ENCODE assay signal across 8 mouse cellular contexts in the genomic region with DNA sequence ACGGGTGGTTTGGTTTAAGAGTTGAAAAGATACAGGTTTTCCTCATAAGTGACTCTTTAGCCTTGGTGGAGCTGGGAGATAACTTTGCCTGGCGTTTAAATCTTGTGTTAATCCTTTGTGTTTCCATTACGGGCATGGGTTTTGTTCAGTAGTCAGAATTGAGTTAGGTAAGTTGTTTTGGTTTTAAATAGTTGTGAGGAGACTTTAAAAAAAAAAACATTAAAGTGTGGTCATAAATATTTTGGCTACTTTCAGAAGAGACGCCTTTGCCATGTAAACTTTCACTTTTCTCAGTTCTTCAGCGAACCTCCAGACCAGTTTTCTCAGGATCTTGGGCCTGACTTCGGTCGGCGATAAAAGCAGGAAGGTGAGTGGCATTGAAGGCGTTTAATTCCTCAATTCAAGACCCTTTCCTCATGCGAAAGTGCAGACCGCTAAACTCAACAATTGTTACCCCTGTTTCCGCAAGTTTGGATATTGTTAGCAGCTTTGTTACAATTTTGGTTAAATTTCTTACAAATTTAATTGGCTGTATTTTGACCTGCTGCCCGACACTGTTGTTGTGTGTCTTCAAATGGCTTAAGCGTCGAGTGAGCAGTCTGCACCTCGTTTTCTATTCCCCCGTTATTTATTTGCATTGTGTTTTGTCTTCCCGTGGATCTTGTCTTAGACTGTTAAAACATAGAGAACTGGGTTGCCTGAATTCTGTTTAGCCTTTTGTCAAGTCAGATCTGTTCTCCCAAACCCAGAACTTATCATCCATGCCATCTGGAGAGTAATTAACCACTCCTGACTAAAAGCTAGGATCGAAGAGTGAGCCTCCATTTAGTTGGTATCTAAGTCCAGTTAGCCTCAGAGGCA. TPM values are rescaled to one million over a fixed set of nuclear protein-coding genes. Genes with fewer than 3 reads are reported as not detected.
A peak's percentile ranks its signal among the peaks of the same experiment; 100 is the strongest.
DNase-seq lines count a peak whose midpoint lies in the region; ATAC-seq lines count a peak whose summit lies in the region.

No protein-coding gene starts in this region.

- peak; percentile 46 for DNase-seq in kidney, adult 9 months
- DNase-seq in kidney, adult 8-10 months, result no peak
- peak; percentile 44 for DNase-seq in MN1 (ENCODE audit: low spot score)
- peak; percentile 8 for DNase-seq in forebrain, embryonic 14.5 days (ENCODE audit: low spot score)
- DNase-seq in adrenal gland, adult 2 months, result no peak
- no peak for DNase-seq in layer of hippocampus, postnatal 36 days

- peak overlapping the region; percentile 82 for H3K4me2 ChIP-seq in forebrain, embryonic 14.5 days (ENCODE audit: low read length)
- H3K4me2 ChIP-seq in liver, embryonic 16.5 days (ENCODE audit: low read depth, low read length), result peak overlapping the region; percentile 65

- no peaks in the 10 kb centered on the region for H3K27me3 ChIP-seq in forebrain, embryonic 14.5 days (replicated peaks; ENCODE audit: control insufficient read depth, insufficient read depth, low read length)
- no peaks in the 10 kb centered on the region for H3K27me3 ChIP-seq in liver, embryonic 16.5 days (ENCODE audit: control insufficient read depth, insufficient read depth, low read depth, low read length)

- peaks cover 37% of the 10 kb centered on the region for H3K36me3 ChIP-seq in forebrain, embryonic 14.5 days (ENCODE audit: control insufficient read depth, insufficient read depth, low read length)
- peaks cover 29% of the 10 kb centered on the region for H3K36me3 ChIP-seq in liver, embryonic 16.5 days (ENCODE audit: control insufficient read depth, insufficient read depth)

- peak overlapping the region; percentile 96 for H3K4me3 ChIP-seq in forebrain, embryonic 14.5 days (ENCODE audit: low read depth, low read length)
- peak overlapping the region; percentile 92 for H3K4me3 ChIP-seq in liver, embryonic 16.5 days (ENCODE audit: low read depth, low read length)

- no peak for ATAC-seq in forebrain, embryonic 14.5 days
- peak; percentile 11; the same call in 1 of the 2 replicates for ATAC-seq in liver, embryonic 16.5 days (ENCODE audit: low read depth)
- ATAC-seq in granulocyte monocyte progenitor cell, adult 5-6 weeks (replicated peaks; ENCODE audit: poor library complexity, severe bottlenecking), result no peak

- 6% methylated on average over 19 of the region's 19 CpGs for WGBS in forebrain, embryonic 14.5 days
- 4% methylated on average over 19 of the region's 19 CpGs for WGBS in liver, embryonic 16.5 days (ENCODE audit: insufficient replicate concordance)

- no peaks in the 10 kb centered on the region for H3K9me3 ChIP-seq in forebrain, embryonic 14.5 days (replicated peaks; ENCODE audit: control insufficient read depth, low read length)
- no peaks in the 10 kb centered on the region for H3K9me3 ChIP-seq in liver, embryonic 16.5 days (replicated peaks; ENCODE audit: control insufficient read depth, low read length)

- H3K9ac ChIP-seq in forebrain, embryonic 14.5 days (ENCODE audit: low read length), result peak overlapping the region; percentile 99
- H3K9ac ChIP-seq in liver, embryonic 16.5 days (ENCODE audit: low read depth, low read length), result peak overlapping the region; percentile 99

- H3K27ac ChIP-seq in forebrain, embryonic 14.5 days (ENCODE audit: low read depth, low read length), result peak overlapping the region; percentile 93; the same call in 1 of the 2 replicates
- peak overlapping the region; percentile 97 for H3K27ac ChIP-seq in liver, embryonic 16.5 days (ENCODE audit: low read length)

- peaks cover 14% of the 10 kb centered on the region for H3K4me1 ChIP-seq in forebrain, embryonic 14.5 days (ENCODE audit: control insufficient read depth, insufficient read depth, low read length)
- peaks cover 16% of the 10 kb centered on the region for H3K4me1 ChIP-seq in liver, embryonic 16.5 days (ENCODE audit: control insufficient read depth, low read depth, low read length)

RNA-seq across cellular contexts. Expression of gene Dcaf8, which starts 1.3 kb away (rescaled TPM):
- polyA plus RNA-seq in forebrain, embryonic 14.5 days (2014; fragmentation: Nextera tagmentation; extraction: Ambion mirVana), result 76.1 and 83.1 TPM in 2 replicates
- 61.2 and 61.3 TPM in 2 replicates for polyA plus RNA-seq in liver, embryonic 16.5 days (2015; fragmentation: Nextera tagmentation; extraction: Ambion mirVana)
- total RNA-seq in adrenal gland, adult 2 months (2021), result 100 to 1,000 TPM; 110 to 120 TPM
- 61.1 and 64.8 TPM in 2 replicates for polyA plus RNA-seq in adrenal gland, adult 2 months (2012; rRNA removed)
- 100 to 1,000 TPM; 103 to 105 TPM for total RNA-seq in layer of hippocampus, postnatal 36 days (2021)
- total RNA-seq in granulocyte monocyte progenitor cell, adult 5-6 weeks (2014; fragmentation: Nextera tagmentation), result 68.0 and 76.2 TPM in 2 replicates
- 107 and 114 TPM in 2 replicates for total RNA-seq in granulocyte monocyte progenitor cell, adult 5-6 weeks (2017)

RNA-seq across cellular contexts. Expression of gene Pex19, which starts 22.6 kb away (rescaled TPM):
- polyA plus RNA-seq in forebrain, embryonic 14.5 days (2014; fragmentation: Nextera tagmentation; extraction: Ambion mirVana), result 159 TPM in 2 replicates
- 42.4 and 43.9 TPM in 2 replicates for polyA plus RNA-seq in liver, embryonic 16.5 days (2015; fragmentation: Nextera tagmentation; extraction: Ambion mirVana)
- total RNA-seq in adrenal gland, adult 2 months (2021), result 100 to 1,000 TPM; 112 to 114 TPM
- 104 and 114 TPM in 2 replicates for polyA plus RNA-seq in adrenal gland, adult 2 months (2012; rRNA removed)
- 10 to 100 TPM; 89.2 to 95.3 TPM for total RNA-seq in layer of hippocampus, postnatal 36 days (2021)
- total RNA-seq in granulocyte monocyte progenitor cell, adult 5-6 weeks (2014; fragmentation: Nextera tagmentation), result 28.3 and 40.3 TPM in 2 replicates
- total RNA-seq in granulocyte monocyte progenitor cell, adult 5-6 weeks (2017), result 35.8 and 47.3 TPM in 2 replicates

RNA-seq across cellular contexts. Expression of gene Pea15a, which starts 57.4 kb away (rescaled TPM):
- polyA plus RNA-seq in forebrain, embryonic 14.5 days (2014; fragmentation: Nextera tagmentation; extraction: Ambion mirVana), result 433 and 436 TPM in 2 replicates
- 20.6 and 21.5 TPM in 2 replicates for polyA plus RNA-seq in liver, embryonic 16.5 days (2015; fragmentation: Nextera tagmentation; extraction: Ambion mirVana)
- 10 to 100 TPM; 68.0 to 71.3 TPM for total RNA-seq in adrenal gland, adult 2 months (2021)
- polyA plus RNA-seq in adrenal gland, adult 2 months (2012; rRNA removed), result 22.1 and 24.5 TPM in 2 replicates
- total RNA-seq in layer of hippocampus, postnatal 36 days (2021), result 100 to 1,000 TPM; 418 to 426 TPM
- 3.5 and 6.0 TPM in 2 replicates for total RNA-seq in granulocyte monocyte progenitor cell, adult 5-6 weeks (2014; fragmentation: Nextera tagmentation)
- 1.2 and 1.7 TPM in 2 replicates for total RNA-seq in granulocyte monocyte progenitor cell, adult 5-6 weeks (2017)

Comparison
In these comparisons a context has a peak if more than half of its experiments do, and no peak if none do; other contexts are left out.
1. DNase-seq: peak in kidney, adult 9 months (single experiment), MN1 (single experiment) and forebrain, embryonic 14.5 days (single experiment); none in kidney, adult 8-10 months (0 of 2), adrenal gland, adult 2 months (single experiment) and layer of hippocampus, postnatal 36 days (0 of 2).
2. RNA of gene Pea15a, which starts 57.4 kb away (total RNA-seq): 418 to 426 TPM in layer of hippocampus, postnatal 36 days and 68.0 to 71.3 TPM in adrenal gland, adult 2 months; 1.2 to 6.0 TPM in granulocyte monocyte progenitor cell, adult 5-6 weeks; every median in the first group is over 4 times any median in the second.